Mouse (Mus musculus) hindbrain, embryonic 10.5 days (tissue): ENCODE results near the gene Homer2. TPM values are rescaled to one million over a fixed set of nuclear protein-coding genes. Genes with fewer than 3 reads are reported as not detected.

Experiments
- DNase-seq: peaks from one replicate; pipeline ENCODE4 v3.0.0-alpha.2; 2017; ENCODE audit warnings: low spot score
- H3K27ac ChIP-seq: fragments of 300-500 bp; sonication (generic); 2 replicates; pipeline ENCODE4 v1.5.1; 2016; ENCODE audit warnings: mild to moderate bottlenecking, moderate library complexity
- H3K27me3 ChIP-seq: fragments of 300-500 bp; sonication (generic); 2 replicates; pipeline ENCODE4 v1.6.1; 2016; ENCODE audit warnings: mild to moderate bottlenecking; ENCODE audit not compliant: poor library complexity, insufficient read depth, severe bottlenecking
- H3K36me3 ChIP-seq: fragments of 300-500 bp; sonication (generic); 2 replicates; pipeline ENCODE4 v1.6.1; 2016; ENCODE audit warnings: mild to moderate bottlenecking, moderate library complexity
- H3K4me1 ChIP-seq: fragments of 300-500 bp; sonication (generic); replicated peaks from 2 replicates; pipeline ENCODE4 v1.6.1; 2016; ENCODE audit warnings: mild to moderate bottlenecking
- H3K4me3 ChIP-seq: fragments of 300-500 bp; sonication (generic); 2 replicates; pipeline ENCODE4 v1.5.1; 2016; ENCODE audit warnings: mild to moderate bottlenecking, moderate library complexity
- H3K9me3 ChIP-seq: fragments of 300-500 bp; sonication (generic); 2 replicates; pipeline ENCODE4 v1.6.1; 2016; ENCODE audit warnings: mild to moderate bottlenecking, moderate library complexity
- WGBS: fragments of 180-500 bp; shearing (Covaris S2); methylation state at CpG from one replicate; pipeline ENCODE4 v1.1.7; 2016; 5-methylcytosine and 5-hydroxymethylcytosine counted together
- polyA plus RNA-seq: library from polyadenylated mRNA; unstranded; fragments of >200 nt; fragmentation: Nextera tagmentation; extraction: Ambion mirVana; gene quantifications from 2 replicates; pipeline ENCODE4 v1.2.1, GENCODE M21; 2016

Homer2 gene
- polyA plus RNA-seq, 1 experiment from 2014 or later = 18.5 TPM

DNA sequence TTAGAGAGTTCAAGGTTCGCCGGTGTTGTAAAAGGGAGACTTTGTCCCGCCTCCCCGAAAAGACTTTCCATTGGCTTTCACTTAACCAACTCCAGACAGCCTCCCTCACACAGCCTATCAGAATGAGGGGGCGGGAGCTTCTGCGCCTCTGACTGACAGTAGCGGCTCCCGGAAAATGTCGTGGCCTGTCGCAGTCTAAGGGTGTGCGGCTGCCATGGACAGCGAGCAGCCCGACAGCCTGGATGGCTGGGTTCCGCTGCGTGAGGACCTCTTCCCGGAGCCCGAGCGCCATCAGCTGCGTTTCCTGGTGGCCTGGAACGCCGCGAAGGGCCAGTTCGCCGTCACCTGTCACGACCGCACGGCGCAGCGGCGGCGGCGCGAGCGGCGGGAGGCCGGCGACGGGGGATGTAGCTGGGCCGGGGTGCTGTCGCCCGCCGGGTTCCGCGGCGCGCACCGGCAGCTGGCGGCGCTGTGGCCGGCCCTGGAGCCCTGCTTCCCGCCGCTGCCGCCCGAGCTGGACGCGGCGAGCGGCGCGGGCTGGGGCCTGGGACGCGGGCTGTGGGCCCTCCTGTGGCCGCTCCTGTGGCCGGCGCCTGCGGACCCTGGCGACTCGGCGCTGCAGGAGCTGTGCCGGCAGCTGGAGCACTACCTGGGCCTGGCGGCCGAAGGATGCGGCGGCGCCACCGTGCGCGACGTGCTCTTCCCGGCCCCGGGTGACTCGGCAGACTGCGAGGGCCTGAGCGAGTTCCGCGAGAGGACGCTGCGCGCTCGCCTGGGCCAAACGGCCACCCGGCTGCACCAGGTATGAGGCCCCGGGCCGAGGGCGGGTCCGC lies 136.0 kb downstream of the Homer2 start, which contains the start of gene Whamm:
Gene Whamm (plus strand): TSS at position 159 of the 833 bp plus-strand sequence.
- Histone ChIP-seq H3K27ac (peak within 1 kb of the TSS; percentile 93), H3K36me3 (peaks cover 14% of the 10 kb centered on the region; the same call in 1 of the 2 replicates), H3K9me3 (no peaks in the 10 kb centered on the region), H3K4me1 (peaks cover 19% of the 10 kb centered on the region; the same call in 1 of the 2 replicates), H3K27me3 (no peaks in the 10 kb centered on the region; the same call in none of the 2 replicates), H3K4me3 (peak within 1 kb of the TSS; percentile 83)
- DNase-seq = peak; percentile 91
- WGBS = under 1% methylated on average over 95 of the region's 96 CpGs

DNA sequence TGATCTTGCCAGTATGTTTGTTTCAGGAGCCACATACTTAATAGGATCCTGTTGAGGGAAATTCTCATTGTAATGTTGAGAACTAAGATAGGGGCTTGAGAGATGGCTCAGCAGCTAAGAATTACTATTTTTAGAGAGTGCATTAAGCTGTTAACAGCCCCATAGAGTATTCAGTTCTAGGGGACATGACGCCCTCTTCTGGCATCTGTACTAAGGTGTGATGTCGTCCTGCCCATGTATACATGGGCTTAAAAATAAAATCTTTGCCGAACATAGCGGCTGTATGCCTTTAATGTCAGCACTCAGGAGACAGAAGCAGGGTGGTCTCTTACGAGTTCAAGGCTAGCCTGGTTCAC lies 136.6 kb downstream of the Homer2 start:
- peak overlapping the region; percentile 93; the same call in 1 of the 2 replicates for H3K27ac ChIP-seq
- 5% methylated on average over 5 of the region's 5 CpGs for WGBS

DNA sequence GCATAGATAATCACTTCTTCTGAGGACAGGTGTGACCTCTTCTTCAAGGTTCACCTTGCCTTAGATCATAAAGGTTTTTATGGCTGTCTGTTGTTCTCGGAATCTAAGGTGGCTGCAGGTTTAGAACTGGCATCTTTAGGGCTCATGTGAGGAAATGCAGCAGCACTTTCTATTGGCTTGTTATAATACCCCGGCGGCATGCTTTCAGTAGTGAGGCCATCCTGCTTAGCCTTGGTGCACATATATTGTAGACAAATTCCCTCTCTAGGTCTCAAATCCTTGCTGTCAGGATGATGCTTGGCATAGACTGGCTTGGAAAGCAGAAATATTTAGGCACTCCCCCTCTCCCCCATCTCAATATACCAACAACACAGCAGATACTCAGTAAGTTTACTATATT lies 137.1 kb downstream of the Homer2 start:
- H3K9me3 ChIP-seq = no peaks in the 10 kb centered on the region
- peaks cover 24% of the 10 kb centered on the region for H3K4me1 ChIP-seq
- H3K27ac ChIP-seq = no peak overlapping the region
- H3K36me3 ChIP-seq = peaks cover 5% of the 10 kb centered on the region; the same call in 1 of the 2 replicates
- no peak overlapping the region for H3K4me3 ChIP-seq
- 91% methylated on average over 3 of the region's 3 CpGs for WGBS
- DNase-seq = no peak
- H3K27me3 ChIP-seq = no peaks in the 10 kb centered on the region; the same call in none of the 2 replicates

More for the DNA sequence above, 136.6 kb downstream of the Homer2 start:
- H3K9me3 ChIP-seq = no peaks in the 10 kb centered on the region
- H3K4me1 ChIP-seq = peaks cover 19% of the 10 kb centered on the region
- H3K36me3 ChIP-seq = peaks cover 10% of the 10 kb centered on the region; the same call in 1 of the 2 replicates
- no peaks in the 10 kb centered on the region; the same call in none of the 2 replicates for H3K27me3 ChIP-seq
- DNase-seq = no peak
- peak overlapping the region; percentile 83 for H3K4me3 ChIP-seq

DNA sequence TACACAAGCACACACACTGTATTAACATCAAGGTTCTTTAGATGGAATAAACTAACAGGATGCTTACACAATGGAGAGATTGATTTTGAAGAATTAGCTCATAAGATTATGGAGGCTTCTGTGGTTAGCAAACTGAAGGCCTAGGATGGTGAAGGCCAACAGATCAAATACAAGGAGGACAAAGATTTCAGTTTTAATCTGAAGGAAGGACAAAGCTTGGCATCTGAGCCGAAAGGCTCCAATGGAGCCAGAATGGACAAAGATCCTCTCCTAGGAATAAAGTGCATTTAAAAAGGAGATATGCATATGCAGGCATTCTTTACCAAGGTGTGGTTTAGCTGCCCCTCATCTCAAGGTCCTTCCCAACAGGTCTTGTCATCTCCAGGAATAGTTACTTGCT lies 137.5 kb downstream of the Homer2 start:
- Histone ChIP-seq H3K36me3 (peaks cover under 1% of the 10 kb centered on the region; the same call in 1 of the 2 replicates), H3K4me1 (peaks cover 25% of the 10 kb centered on the region), H3K27me3 (no peaks in the 10 kb centered on the region; the same call in none of the 2 replicates), H3K27ac (no peak overlapping the region), H3K4me3 (no peak overlapping the region), H3K9me3 (no peaks in the 10 kb centered on the region)
- WGBS = 98% methylated on average over 1 of the region's 1 CpGs
- DNase-seq = no peak

DNA sequence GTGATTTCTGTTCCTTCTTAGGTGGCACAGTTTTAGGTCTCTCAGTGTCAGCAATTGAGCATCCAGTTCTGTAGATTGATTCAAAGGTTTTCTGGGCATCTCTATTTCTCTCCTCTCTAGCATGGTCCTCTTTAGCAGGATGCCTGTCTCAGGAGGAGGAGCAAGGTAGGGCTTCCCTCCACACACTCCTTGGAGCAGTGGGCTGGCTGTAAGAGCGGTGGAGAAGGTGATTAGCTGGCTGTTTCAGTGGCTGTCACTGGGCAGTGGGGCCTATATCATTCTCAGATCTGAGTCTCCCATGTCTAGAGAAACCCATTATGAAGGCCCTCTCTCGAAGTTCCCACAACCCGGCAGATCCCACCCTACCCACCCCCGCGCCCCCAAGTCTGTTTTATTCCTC lies 139.9 kb downstream of the Homer2 start:
- WGBS = 92% methylated on average over 5 of the region's 5 CpGs
- H3K36me3 ChIP-seq = no peaks in the 10 kb centered on the region
- peaks cover 20% of the 10 kb centered on the region for H3K4me1 ChIP-seq
- no peak for DNase-seq
- H3K9me3 ChIP-seq = no peaks in the 10 kb centered on the region
- H3K4me3 ChIP-seq = no peak overlapping the region
- no peaks in the 10 kb centered on the region; the same call in 1 of the 2 replicates for H3K27me3 ChIP-seq
- H3K27ac ChIP-seq = no peak overlapping the region

DNA sequence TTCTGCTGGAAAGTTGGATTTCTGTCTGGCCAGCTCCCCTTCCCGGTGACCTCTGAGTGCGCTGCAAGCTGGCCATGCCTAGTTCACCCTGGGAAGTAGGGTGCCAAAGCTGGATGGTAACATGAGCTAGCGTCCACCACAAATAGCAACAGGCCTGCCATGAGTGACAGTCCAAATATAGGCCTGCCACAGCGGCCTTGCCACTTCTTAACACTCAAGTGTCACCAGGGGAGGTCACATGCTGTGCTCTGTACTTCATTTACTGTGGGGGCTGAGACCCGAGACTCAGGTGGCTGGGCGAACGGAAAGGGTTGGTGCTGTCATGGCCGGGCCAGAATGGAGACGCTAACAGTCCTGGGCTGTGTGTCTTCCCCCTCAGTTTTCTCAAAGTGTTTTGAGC lies 140.4 kb downstream of the Homer2 start, which contains the start of gene Fsd2:
Gene Fsd2 (minus strand): TSS at position 53 of the 400 bp plus-strand sequence.
- H3K27ac ChIP-seq = 0 out of 2 replicates have a peak within 1 kb of the TSS, but pooled peaks have one; percentile 45
- 79% methylated on average over 9 of the region's 9 CpGs for WGBS

DNA sequence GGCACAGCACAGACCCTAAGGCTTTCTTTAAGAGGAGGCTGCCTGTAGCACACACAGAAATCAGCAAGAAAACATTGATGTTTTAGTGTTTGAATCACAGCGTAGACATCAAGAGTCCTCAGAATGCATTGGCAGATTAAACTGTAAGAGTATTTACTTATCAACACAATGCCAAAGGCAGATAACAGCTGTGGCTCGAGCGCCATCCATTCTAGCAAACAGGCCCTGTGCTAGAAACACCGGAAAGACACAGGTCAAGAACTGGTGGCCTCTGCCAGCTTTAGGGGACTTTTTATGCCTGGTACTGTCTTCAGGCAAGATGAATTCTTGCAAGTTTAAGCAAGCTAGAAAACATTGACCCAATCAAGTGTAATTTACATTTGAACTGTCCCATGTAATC lies 141.0 kb downstream of the Homer2 start:
- Histone ChIP-seq H3K9me3 (no peaks in the 10 kb centered on the region), H3K4me3 (no peak overlapping the region), H3K27ac (no peak overlapping the region), H3K36me3 (no peaks in the 10 kb centered on the region), H3K27me3 (no peaks in the 10 kb centered on the region; the same call in 1 of the 2 replicates), H3K4me1 (peaks cover 10% of the 10 kb centered on the region; the same call in 1 of the 2 replicates)
- no peak for DNase-seq
- WGBS = 88% methylated on average over 4 of the region's 4 CpGs

More for the DNA sequence above, 140.4 kb downstream of the Homer2 start, which contains the start of gene Fsd2:
- no peaks in the 10 kb centered on the region for H3K9me3 ChIP-seq
- no peaks in the 10 kb centered on the region for H3K36me3 ChIP-seq
- H3K27me3 ChIP-seq = no peaks in the 10 kb centered on the region; the same call in 1 of the 2 replicates
- H3K4me3 ChIP-seq = no peak within 1 kb of the TSS
- no peak for DNase-seq
- H3K4me1 ChIP-seq = peaks cover 15% of the 10 kb centered on the region

DNA sequence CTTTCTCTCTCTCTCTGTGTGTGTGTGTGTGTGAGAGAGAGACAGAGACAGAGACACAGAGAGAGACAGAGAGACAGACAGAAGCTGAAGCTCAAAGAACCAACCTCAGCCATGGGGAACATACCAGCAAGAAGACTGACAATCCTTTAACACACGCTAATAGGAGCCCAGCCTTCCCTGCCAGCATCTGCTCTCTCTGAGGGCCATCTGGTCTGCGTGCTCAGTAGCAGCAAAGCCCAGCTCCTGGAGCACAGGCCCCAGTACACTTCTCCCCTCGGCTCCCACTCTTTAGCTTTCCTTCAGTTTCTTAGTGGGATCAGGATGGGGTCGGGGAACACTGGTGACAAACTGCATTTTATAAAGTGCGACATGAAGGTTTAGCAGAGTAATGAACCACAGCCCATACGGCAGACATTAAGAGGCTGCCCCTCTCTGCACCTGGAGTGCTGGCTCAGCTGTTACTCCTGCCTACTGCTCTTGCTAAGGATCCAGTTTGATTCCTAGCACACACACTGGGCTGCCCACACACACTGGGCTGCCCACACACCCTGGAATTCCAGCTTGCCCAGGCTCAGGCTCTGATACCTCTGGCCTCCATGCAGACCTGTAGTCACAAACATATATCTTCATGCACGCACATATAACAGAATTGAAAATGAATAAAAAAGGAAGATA lies 141.8 kb downstream of the Homer2 start:
- WGBS = 65% methylated on average over 7 of the region's 7 CpGs

DNA sequence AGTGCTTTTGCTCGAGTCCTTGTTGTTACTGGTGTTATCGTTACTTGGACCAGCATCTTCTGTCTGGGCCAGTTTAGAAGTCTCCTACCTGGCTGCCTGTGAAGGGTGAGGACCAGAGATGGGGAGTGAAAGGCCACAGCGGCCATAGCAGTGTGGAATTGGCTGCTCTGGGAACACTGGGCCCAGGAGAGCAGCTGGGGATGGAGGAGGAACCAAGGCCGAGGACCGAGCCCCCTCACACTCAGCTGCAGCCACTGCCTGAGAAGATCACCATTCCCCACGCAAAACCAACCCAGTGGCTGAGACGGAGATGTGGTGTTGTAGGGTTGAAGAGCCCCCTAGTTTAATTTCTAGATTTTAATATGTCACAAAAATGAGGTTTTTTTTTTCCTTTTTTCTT lies 142.6 kb downstream of the Homer2 start:
- no peak overlapping the region for H3K4me3 ChIP-seq
- no peak for DNase-seq
- WGBS = 77% methylated on average over 7 of the region's 7 CpGs

More for the DNA sequence above, 141.8 kb downstream of the Homer2 start:
- H3K4me3 ChIP-seq = no peak overlapping the region
- H3K4me1 ChIP-seq = peaks cover 11% of the 10 kb centered on the region; the same call in 1 of the 2 replicates
- H3K27ac ChIP-seq = peak overlapping the region; percentile 45; the same call in 1 of the 2 replicates
- no peaks in the 10 kb centered on the region; the same call in 1 of the 2 replicates for H3K27me3 ChIP-seq
- H3K9me3 ChIP-seq = no peaks in the 10 kb centered on the region
- peak; percentile 22 for DNase-seq
- H3K36me3 ChIP-seq = no peaks in the 10 kb centered on the region

DNA sequence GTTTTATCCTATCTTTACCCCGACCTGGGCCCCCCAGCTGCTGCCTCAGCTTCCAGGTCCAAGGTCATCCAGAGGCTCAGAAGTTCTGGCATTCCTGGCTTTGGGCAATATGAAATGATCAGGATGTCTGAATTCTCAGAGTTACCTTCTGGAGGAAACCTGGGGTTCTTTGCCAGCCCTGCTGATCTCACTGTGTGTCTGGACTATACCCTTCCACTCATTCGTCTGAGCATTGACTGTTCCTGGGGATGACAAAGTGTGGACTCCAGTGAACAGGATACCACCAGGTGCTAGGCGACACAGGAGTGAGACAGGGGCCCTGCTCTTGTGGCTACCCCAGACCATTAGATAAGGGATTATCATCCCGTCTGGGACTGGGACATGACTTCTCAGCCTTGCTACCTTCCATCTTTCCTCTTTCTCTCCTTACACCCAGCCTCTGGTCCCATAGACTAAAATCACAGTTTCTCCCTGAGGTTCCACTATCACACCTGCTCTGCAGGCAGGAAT lies 143.8 kb downstream of the Homer2 start:
- Histone ChIP-seq H3K9me3 (no peaks in the 10 kb centered on the region), H3K4me1 (peaks cover 15% of the 10 kb centered on the region; the same call in 1 of the 2 replicates), H3K4me3 (no peak overlapping the region), H3K36me3 (no peaks in the 10 kb centered on the region), H3K27me3 (no peaks in the 10 kb centered on the region; the same call in 1 of the 2 replicates), H3K27ac (no peak overlapping the region)
- DNase-seq = no peak
- 81% methylated on average over 4 of the region's 4 CpGs for WGBS

More for the DNA sequence above, 142.6 kb downstream of the Homer2 start:
- Histone ChIP-seq H3K36me3 (no peaks in the 10 kb centered on the region), H3K9me3 (no peaks in the 10 kb centered on the region), H3K4me1 (peaks cover 15% of the 10 kb centered on the region; the same call in 1 of the 2 replicates), H3K27me3 (no peaks in the 10 kb centered on the region; the same call in 1 of the 2 replicates), H3K27ac (peak overlapping the region; percentile 42; the same call in 1 of the 2 replicates)

DNA sequence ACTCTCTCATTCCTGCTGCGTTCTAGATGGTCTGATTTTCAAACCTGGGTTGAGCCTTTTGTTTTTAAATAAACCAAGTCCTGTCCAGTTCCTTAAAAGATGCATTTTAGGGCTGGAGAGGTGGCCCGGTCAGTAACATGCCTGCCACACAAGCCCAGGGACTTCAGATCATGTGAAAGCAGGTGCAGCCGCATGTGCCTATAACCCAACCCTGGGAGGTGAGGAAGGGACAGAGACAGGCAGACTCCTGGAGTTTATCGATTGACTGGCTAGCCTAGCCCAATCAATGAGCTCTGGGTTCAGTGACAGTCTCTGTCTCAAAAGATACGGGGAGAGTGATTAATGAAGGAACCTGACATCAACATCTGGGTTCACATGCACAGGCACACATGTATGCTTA lies 146.1 kb downstream of the Homer2 start:
- Histone ChIP-seq H3K27ac (no peak overlapping the region), H3K36me3 (no peaks in the 10 kb centered on the region), H3K27me3 (no peaks in the 10 kb centered on the region), H3K4me3 (no peak overlapping the region), H3K4me1 (peaks cover 11% of the 10 kb centered on the region; the same call in 1 of the 2 replicates), H3K9me3 (no peaks in the 10 kb centered on the region)
- 87% methylated on average over 5 of the region's 5 CpGs for WGBS
- no peak for DNase-seq
